Mouse (Mus musculus) NIH3T3 (cell line): Measurements from ENCODE around the gene Gm10338.
"Not testable (repeated sequence)": the region's sequence is repeated elsewhere in the genome, so short reads cannot be mapped to it uniquely, and the experiment has no call there.

Experiments used
- DNase-seq: peaks from one replicate; pipeline ENCODE4 v3.0.0-alpha.2; 2012; ENCODE audit warnings: low read depth

The Gm10338 gene

GRCm38 (mm10) chr14:7595492-7595891 lies at the start of gene Gm10338:
Gene Gm10338 (minus strand): TSS chr14:7595592.
- DNase-seq = not testable (repeated sequence)

- DNase-seq = not testable (repeated sequence)
Measured at GRCm38 (mm10) chr14:7643872-7644271, 48.5 kb upstream of the Gm10338 start, which contains the start of gene Gm10128. Gene Gm10128 (minus strand): TSS chr14:7643972.

- DNase-seq = not testable (repeated sequence)
Measured at GRCm38 (mm10) chr14:7568382-7568781, 27.0 kb downstream of the Gm10338 start, which contains the start of gene Gm3558. Gene Gm3558 (minus strand): TSS chr14:7568566.

GRCm38 (mm10) chr14:7567890-7568289 lies 27.5 kb downstream of the Gm10338 start:
- not testable (repeated sequence) for DNase-seq

GRCm38 (mm10) chr14:7567266-7567665 lies 28.1 kb downstream of the Gm10338 start:
- DNase-seq = not testable (repeated sequence)
